Mouse (Mus musculus) stomach, embryonic 16.5 days (tissue): ENCODE measurements around the gene Pabpn1. TPM values are rescaled to one million over a fixed set of nuclear protein-coding genes. Genes with fewer than 3 reads are reported as not detected.

Experiments
- ATAC-seq: fragments of 200-750 bp; cut with Nextera tagmentation; 2 replicates; pipeline ENCODE4 v1.8.0; 2017; ENCODE audit warnings: moderate number of reproducible peaks, moderate TSS enrichment; ENCODE audit not compliant: insufficient read depth, low FRiP score
- H3K27ac ChIP-seq: fragments of 300-500 bp; sonication (generic); 2 replicates; pipeline ENCODE4 v1.5.1; 2014; ENCODE audit warnings: low read length
- H3K27me3 ChIP-seq: fragments of 300-500 bp; sonication (generic); 2 replicates; pipeline ENCODE4 v1.6.1; 2014; ENCODE audit warnings: low read length, control low read depth, mixed read lengths; ENCODE audit not compliant: control insufficient read depth, insufficient read depth
- H3K36me3 ChIP-seq: fragments of 300-500 bp; sonication (generic); 2 replicates; pipeline ENCODE4 v1.6.1; 2014; ENCODE audit warnings: low read length; ENCODE audit not compliant: control insufficient read depth, insufficient read depth
- H3K4me1 ChIP-seq: fragments of 300-500 bp; sonication (generic); 2 replicates; pipeline ENCODE4 v1.6.1; 2014; ENCODE audit warnings: low read length, control low read depth, mixed read lengths; ENCODE audit not compliant: control insufficient read depth, insufficient read depth
- H3K4me2 ChIP-seq: fragments of 300-500 bp; sonication (generic); 2 replicates; pipeline ENCODE4 v1.6.1; 2014; ENCODE audit warnings: low read depth, low read length, mixed read lengths
- H3K4me3 ChIP-seq: fragments of 300-500 bp; sonication (generic); replicated peaks from 2 replicates; pipeline ENCODE4 v1.5.1; 2014; ENCODE audit warnings: mild to moderate bottlenecking, low read length
- H3K9ac ChIP-seq: fragments of 300-500 bp; sonication (generic); 2 replicates; pipeline ENCODE4 v1.6.1; 2014; ENCODE audit warnings: low read length
- H3K9me3 ChIP-seq: fragments of 300-500 bp; sonication (generic); replicated peaks from 2 replicates; pipeline ENCODE4 v1.6.1; 2016; ENCODE audit warnings: low read length, control low read depth; ENCODE audit not compliant: control insufficient read depth
- WGBS: fragments of 180-500 bp; shearing (Covaris S2); extraction: QIAGEN DNeasy Blood & Tissue Kit; methylation state at CpG from one replicate; pipeline ENCODE4 v1.1.7; 2014; 5-methylcytosine and 5-hydroxymethylcytosine counted together
- polyA plus RNA-seq: library from polyadenylated mRNA; unstranded; fragments of >200 nt; fragmentation: Nextera tagmentation; extraction: Ambion mirVana; gene quantifications from 2 replicates; pipeline ENCODE4 v1.2.1, GENCODE M21; 2015

Gene Pabpn1
- polyA plus RNA-seq, 1 experiment from 2014 or later, result 78.6 TPM

DNA sequence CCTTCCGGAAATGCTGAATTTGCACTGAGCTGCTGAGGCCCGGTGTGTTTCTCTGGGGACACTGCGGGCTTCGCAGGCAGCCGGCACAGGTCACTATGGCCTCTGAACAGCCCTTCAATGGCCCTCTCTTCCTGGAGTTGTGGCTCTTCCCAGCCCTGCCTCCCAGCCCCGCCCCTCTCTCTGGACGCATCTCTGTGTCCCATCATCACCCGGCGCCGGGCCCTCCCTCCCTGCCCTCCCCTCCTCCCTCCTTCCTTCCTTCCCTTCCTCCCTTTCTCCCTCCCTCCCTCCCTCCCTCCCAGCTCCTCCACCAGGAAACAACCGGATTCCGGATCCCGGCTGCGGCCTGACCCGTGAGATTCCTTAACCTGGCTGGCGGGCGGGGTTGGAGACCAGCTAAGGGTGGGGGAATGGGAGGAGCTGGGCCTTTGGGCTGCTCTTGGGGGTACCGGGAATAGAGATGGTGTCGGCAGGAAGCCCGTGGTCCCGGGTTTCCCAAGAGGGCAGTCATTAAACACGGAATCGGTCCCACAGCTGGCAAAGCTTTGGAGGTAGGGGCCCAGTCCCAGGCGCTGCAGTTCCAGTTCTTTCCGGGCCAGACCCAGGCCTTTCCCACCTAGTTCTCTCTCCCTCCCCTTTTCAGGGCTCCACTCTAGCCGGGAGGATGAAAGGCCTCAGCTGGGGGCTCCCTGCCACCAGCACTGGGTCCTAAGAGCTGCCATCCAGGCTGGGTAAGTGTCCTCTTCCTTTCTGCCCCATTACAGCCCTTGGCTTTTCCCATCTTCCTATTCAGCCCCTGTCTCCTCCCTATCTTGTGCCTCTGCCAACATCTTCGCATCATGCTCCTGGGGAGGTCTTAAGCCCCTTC, 8.9 kb upstream of the Pabpn1 start, which contains the start of the genes Bcl2l2 and Gm20521:
Gene Bcl2l2, plus strand, starts transcription at position 224 of the 868 bp plus-strand sequence.
Gene Gm20521, plus strand, starts transcription at position 288 of the 868 bp plus-strand sequence.
- Histone ChIP-seq H3K9ac (peak within 1 kb of the TSS; percentile 90), H3K27ac (peak within 1 kb of the TSS; percentile 97), H3K36me3 (peaks cover 7% of the 10 kb centered on the region; the same call in 1 of the 2 replicates), H3K27me3 (no peaks in the 10 kb centered on the region), H3K4me3 (peak within 1 kb of the TSS; percentile 70), H3K4me1 (peaks cover 25% of the 10 kb centered on the region), H3K4me2 (peak within 1 kb of the TSS; percentile 74), H3K9me3 (no peaks in the 10 kb centered on the region)
- peak; percentile 90 for ATAC-seq
- 1% methylated on average over 27 of the region's 27 CpGs for WGBS

DNA sequence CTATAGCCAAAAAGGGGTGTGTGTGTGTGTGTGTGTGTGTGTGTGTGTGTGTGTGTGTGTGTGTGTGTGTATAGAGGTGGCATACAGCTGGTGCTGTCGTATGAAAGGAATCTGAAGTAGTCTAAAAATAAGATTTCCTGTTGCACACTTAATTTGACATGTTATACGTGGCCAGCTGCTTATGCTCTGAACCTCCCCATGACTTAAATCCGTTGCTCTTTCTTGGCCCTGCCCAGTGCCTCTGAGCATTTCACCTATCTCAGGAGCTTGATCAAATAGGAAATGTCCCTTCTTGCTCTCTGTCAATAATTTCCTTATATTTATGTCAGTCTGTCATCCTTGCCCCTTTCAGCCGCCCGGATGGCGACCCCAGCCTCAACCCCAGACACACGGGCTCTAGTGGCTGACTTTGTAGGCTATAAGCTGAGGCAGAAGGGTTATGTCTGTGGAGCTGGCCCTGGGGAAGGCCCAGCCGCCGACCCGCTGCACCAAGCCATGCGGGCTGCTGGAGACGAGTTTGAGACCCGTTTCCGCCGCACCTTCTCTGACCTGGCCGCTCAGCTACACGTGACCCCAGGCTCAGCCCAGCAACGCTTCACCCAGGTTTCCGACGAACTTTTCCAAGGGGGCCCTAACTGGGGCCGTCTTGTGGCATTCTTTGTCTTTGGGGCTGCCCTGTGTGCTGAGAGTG, 8.1 kb upstream of the Pabpn1 start:
- no peaks in the 10 kb centered on the region for H3K27me3 ChIP-seq
- no peaks in the 10 kb centered on the region for H3K9me3 ChIP-seq
- H3K4me2 ChIP-seq, result peak overlapping the region; percentile 74
- H3K4me3 ChIP-seq, result peak overlapping the region; percentile 70
- peak overlapping the region; percentile 90 for H3K9ac ChIP-seq
- H3K4me1 ChIP-seq, result peaks cover 25% of the 10 kb centered on the region
- H3K27ac ChIP-seq, result peak overlapping the region; percentile 97
- ATAC-seq, result peak; percentile 19; the same call in 1 of the 2 replicates
- 18% methylated on average over 21 of the region's 21 CpGs for WGBS
- peaks cover 7% of the 10 kb centered on the region; the same call in 1 of the 2 replicates for H3K36me3 ChIP-seq

DNA sequence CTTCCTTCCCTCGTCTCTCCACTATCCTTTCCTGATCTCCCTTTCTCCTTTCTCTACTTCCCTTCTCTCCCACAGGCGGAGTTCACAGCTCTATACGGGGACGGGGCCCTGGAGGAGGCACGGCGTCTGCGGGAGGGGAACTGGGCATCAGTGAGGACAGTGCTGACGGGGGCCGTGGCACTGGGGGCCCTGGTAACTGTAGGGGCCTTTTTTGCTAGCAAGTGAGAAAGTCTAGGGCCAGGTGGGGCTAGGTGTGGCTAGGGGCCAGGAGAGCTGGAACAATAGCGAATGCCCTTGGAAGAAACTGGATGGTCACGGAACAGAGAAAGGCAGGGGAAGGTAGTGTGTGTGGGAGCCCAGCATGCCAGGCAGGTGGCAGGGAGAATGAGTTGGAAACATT, 7.0 kb upstream of the Pabpn1 start:
- H3K9ac ChIP-seq, result peak overlapping the region; percentile 46; the same call in 1 of the 2 replicates
- 74% methylated on average over 11 of the region's 11 CpGs for WGBS
- no peak overlapping the region; the same call in 1 of the 2 replicates for H3K4me3 ChIP-seq

DNA sequence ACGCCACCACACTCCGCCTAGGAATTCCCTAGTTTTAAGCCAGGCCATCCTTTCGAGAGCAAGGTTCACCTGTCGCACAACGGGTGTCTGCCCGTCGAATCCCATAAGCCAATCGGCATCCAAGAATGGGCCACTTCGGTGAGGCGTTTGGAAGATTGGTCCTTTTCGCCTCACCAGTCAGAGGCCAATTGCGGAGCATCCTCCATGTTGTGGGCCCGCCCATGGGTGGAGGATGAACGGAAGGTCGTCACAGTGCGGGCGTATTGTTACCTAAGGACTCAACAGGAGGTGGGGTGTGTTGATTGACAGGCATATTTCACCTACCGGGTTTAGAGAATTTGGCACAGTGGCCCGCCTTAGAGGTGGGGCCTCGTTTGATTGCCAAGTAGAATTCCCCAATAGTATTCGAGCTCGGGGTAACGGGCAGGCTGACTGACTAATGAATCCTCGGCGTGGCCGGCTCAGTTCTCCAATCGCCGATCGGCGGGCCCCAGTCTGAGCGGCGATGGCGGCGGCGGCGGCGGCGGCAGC, 1.4 kb downstream of the Pabpn1 start:
- no peaks in the 10 kb centered on the region for H3K27me3 ChIP-seq
- ATAC-seq, result peak; percentile 99
- H3K4me2 ChIP-seq, result peak overlapping the region; percentile 53
- H3K9ac ChIP-seq, result peak overlapping the region; percentile 100
- peak overlapping the region; percentile 94 for H3K27ac ChIP-seq
- WGBS, result under 1% methylated on average over 38 of the region's 38 CpGs
- no peaks in the 10 kb centered on the region for H3K9me3 ChIP-seq
- peak overlapping the region; percentile 89 for H3K4me3 ChIP-seq
- H3K4me1 ChIP-seq, result peaks cover 12% of the 10 kb centered on the region; the same call in 1 of the 2 replicates
- peaks cover 17% of the 10 kb centered on the region for H3K36me3 ChIP-seq

More for the DNA sequence above, 7.0 kb upstream of the Pabpn1 start:
- H3K9me3 ChIP-seq, result no peaks in the 10 kb centered on the region
- no peak for ATAC-seq
- peaks cover 7% of the 10 kb centered on the region; the same call in 1 of the 2 replicates for H3K36me3 ChIP-seq
- H3K4me2 ChIP-seq, result peak overlapping the region; percentile 74; the same call in 1 of the 2 replicates
- H3K27me3 ChIP-seq, result no peaks in the 10 kb centered on the region
- no peak overlapping the region for H3K27ac ChIP-seq
- peaks cover 25% of the 10 kb centered on the region for H3K4me1 ChIP-seq

DNA sequence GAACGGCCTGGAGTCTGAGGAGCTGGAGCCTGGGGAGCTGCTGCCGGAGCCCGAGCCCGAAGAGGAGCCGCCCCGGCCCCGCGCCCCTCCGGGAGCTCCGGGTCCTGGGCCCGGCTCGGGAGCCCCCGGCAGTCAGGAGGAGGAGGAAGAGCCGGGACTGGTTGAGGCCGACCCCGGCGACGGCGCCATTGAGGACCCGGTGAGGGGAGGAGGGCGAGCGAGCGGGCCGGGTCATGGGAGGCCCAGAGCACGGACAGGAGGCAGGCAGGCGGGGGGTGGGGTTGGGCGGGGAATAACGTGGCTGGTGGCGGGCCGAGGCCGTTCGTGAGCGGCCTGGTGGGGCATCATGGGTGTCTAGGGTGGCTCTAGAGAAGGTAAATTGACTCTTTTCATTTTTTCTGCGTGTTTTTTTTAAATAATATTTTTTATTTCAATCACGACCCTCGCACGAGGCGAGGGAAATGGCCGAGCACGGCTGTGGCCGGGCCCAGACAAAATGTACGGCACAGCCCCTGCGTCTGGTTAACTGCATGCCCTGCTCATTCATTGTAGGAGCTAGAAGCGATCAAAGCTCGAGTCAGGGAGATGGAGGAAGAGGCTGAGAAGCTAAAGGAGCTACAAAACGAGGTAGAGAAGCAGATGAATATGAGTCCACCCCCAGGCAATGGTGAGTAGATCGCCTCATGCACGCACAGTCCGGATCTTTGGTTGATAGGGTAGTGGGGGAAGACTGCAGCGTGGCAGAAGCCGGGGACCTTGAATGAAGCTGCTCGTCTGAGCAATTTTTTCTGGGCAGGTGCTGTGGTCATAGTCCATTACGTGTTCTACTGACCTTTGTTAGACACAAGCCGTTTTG, 2.2 kb downstream of the Pabpn1 start:
- peak overlapping the region; percentile 89 for H3K4me3 ChIP-seq
- peak overlapping the region; percentile 72 for H3K4me2 ChIP-seq
- H3K9ac ChIP-seq, result peak overlapping the region; percentile 100
- WGBS, result under 1% methylated on average over 54 of the region's 54 CpGs
- H3K27ac ChIP-seq, result peak overlapping the region; percentile 94
- no peaks in the 10 kb centered on the region for H3K9me3 ChIP-seq
- peak; percentile 59 for ATAC-seq
- peaks cover 12% of the 10 kb centered on the region; the same call in 1 of the 2 replicates for H3K4me1 ChIP-seq
- H3K36me3 ChIP-seq, result peaks cover 17% of the 10 kb centered on the region
- no peaks in the 10 kb centered on the region for H3K27me3 ChIP-seq

DNA sequence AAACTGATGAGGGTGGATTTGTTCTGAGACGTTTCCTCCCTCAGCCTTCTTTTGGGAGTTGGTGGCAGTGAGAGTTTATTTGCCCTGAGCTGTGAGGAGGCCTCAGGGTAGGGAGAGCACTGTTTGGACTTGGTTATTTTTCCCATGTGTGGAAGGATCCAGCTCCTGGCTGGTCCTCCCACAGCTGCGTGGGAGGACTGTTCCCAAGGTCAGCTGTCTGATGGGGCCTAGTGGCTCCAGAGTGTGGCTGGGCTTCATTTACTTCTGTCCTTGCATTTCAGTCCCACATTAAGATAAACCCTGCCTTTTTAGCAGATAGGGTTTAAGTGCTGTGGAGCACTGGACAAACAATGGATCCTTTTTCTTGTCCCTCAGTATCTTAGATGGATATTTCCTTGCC, 5.1 kb downstream of the Pabpn1 start:
- no peak overlapping the region for H3K4me2 ChIP-seq
- H3K36me3 ChIP-seq, result peaks cover 17% of the 10 kb centered on the region
- no peak overlapping the region for H3K4me3 ChIP-seq
- H3K9me3 ChIP-seq, result no peaks in the 10 kb centered on the region
- no peaks in the 10 kb centered on the region for H3K27me3 ChIP-seq
- peaks cover 12% of the 10 kb centered on the region; the same call in 1 of the 2 replicates for H3K4me1 ChIP-seq
- no peak for ATAC-seq
- 47% methylated on average over 2 of the region's 2 CpGs for WGBS
- H3K9ac ChIP-seq, result no peak overlapping the region; the same call in 1 of the 2 replicates
- H3K27ac ChIP-seq, result no peak overlapping the region; the same call in 1 of the 2 replicates

DNA sequence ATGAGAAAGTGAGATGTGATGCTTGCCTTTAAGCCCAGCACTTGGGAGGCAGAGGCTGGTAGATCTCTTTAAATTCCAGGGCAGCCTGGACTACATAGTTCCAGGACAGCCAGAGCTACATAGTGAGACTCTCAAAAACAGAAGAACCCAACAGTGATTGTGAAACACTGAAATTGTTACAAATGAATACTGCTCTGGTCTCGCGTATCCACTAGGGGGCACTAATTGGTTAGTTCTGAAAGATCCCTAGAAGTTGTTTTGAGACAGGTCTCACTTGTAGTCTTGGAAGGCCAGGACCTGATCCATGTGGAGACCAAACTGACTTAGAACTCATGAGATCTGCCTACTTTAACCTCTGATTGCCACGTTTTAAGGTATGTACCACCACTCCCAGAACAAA, 8.1 kb downstream of the Pabpn1 start:
- H3K9me3 ChIP-seq, result no peaks in the 10 kb centered on the region
- H3K9ac ChIP-seq, result no peak overlapping the region
- H3K4me3 ChIP-seq, result no peak overlapping the region
- no peak overlapping the region for H3K27ac ChIP-seq
- H3K36me3 ChIP-seq, result peaks cover 17% of the 10 kb centered on the region
- peak; percentile 61; the same call in 1 of the 2 replicates for ATAC-seq
- under 1% methylated on average over 3 of the region's 3 CpGs for WGBS
- H3K4me1 ChIP-seq, result peaks cover 3% of the 10 kb centered on the region; the same call in 1 of the 2 replicates
- no peak overlapping the region for H3K4me2 ChIP-seq
- H3K27me3 ChIP-seq, result no peaks in the 10 kb centered on the region

DNA sequence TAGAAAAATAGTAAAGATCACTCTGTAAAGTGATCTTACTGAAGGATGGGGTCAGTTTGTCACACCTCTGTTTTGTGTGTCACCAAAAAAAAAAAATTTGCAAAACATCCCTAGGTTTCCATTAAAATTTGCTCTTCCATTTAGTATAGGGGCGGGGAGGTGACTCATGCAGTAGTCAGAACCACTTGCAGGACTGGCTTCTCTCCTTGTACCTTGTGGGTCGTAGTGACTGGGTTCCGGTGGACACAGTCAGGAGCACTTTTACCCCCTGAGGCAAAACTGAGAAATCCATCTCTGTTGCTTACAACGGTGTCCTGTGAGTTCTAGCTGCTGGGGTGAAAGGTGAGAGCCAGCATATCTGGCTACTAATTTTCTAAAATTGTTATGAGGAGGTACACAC, 11.3 kb downstream of the Pabpn1 start:
- ATAC-seq, result no peak
- Histone ChIP-seq H3K9me3 (no peaks in the 10 kb centered on the region), H3K27ac (no peak overlapping the region), H3K4me1 (no peaks in the 10 kb centered on the region), H3K4me3 (no peak overlapping the region), H3K27me3 (no peaks in the 10 kb centered on the region), H3K9ac (no peak overlapping the region), H3K36me3 (peaks cover 12% of the 10 kb centered on the region; the same call in 1 of the 2 replicates), H3K4me2 (no peak overlapping the region)
- 81% methylated on average over 4 of the region's 4 CpGs for WGBS
